Mouse (Mus musculus) liver, adult 2 months (tissue): ENCODE data around the gene Gkn1. TPM values are rescaled to one million over a fixed set of nuclear protein-coding genes. Genes with fewer than 3 reads are reported as not detected.

Experiments
- DNase-seq: peaks from one replicate; pipeline ENCODE4 v3.0.0-alpha.2; 2011; ENCODE audit warnings: low read depth, low spot score; ENCODE audit errors: extremely low read depth
- H3K27ac ChIP-seq: fragments of 200-500 bp; replicated peaks from 2 replicates; pipeline ENCODE4 v1.5.1; 2012; ENCODE audit warnings: low read depth, mild to moderate bottlenecking, control low read depth, inconsistent platforms, low read length; ENCODE audit not compliant: insufficient read depth
- H3K27me3 ChIP-seq: fragments of 200-500 bp; 2 replicates; pipeline ENCODE4 v1.6.1; 2012; ENCODE audit warnings: mild to moderate bottlenecking, moderate library complexity, low read length, inconsistent platforms; ENCODE audit not compliant: control insufficient read depth, insufficient read depth
- H3K36me3 ChIP-seq: fragments of 200-500 bp; 2 replicates; pipeline ENCODE4 v1.6.1; 2012; ENCODE audit warnings: low read length, inconsistent platforms; ENCODE audit not compliant: control insufficient read depth, insufficient read depth
- H3K4me1 ChIP-seq: fragments of 200-500 bp; 2 replicates; pipeline ENCODE4 v1.6.1; 2011; ENCODE audit warnings: low read length; ENCODE audit not compliant: control insufficient read depth, insufficient read depth
- H3K4me3 ChIP-seq: fragments of 200-500 bp; 2 replicates; pipeline ENCODE4 v1.5.1; 2011; ENCODE audit warnings: low read depth, mild to moderate bottlenecking, control low read depth, low read length, moderate library complexity; ENCODE audit not compliant: insufficient read depth
- H3K79me2 ChIP-seq: fragments of 200-500 bp; 2 replicates; pipeline ENCODE4 v1.6.1; 2012; ENCODE audit warnings: inconsistent platforms, mild to moderate bottlenecking, low read length, moderate library complexity; ENCODE audit not compliant: control insufficient read depth, insufficient read depth
- H3K9ac ChIP-seq: fragments of 200-500 bp; 2 replicates; pipeline ENCODE4 v1.6.1; 2012; ENCODE audit warnings: low read depth, mild to moderate bottlenecking, control low read depth, inconsistent platforms, low read length
- CTCF ChIP-seq: fragments of 200-500 bp; IDR thresholded peaks from 2 replicates; pipeline ENCODE4 v1.5.1; 2011; ENCODE audit warnings: low read depth, low read length, control low read depth
- POLR2A ChIP-seq: fragments of 200-500 bp; IDR thresholded peaks from 2 replicates; pipeline ENCODE4 v1.6.1; 2011; ENCODE audit warnings: low read length, control low read depth; ENCODE audit not compliant: insufficient read depth; ENCODE audit errors: extremely low read depth
- WGBS: fragments of 180-500 bp; shearing (Covaris S2); methylation state at CpG from one replicate; pipeline ENCODE4 v1.1.7; 2018; 5-methylcytosine and 5-hydroxymethylcytosine counted together
- polyA plus RNA-seq: library from polyadenylated mRNA; depleted of rRNA; stranded (reverse); fragments of >200 nt; gene quantifications from 2 replicates; pipeline ENCODE4 v1.2.3, GENCODE M21; 2012
- total RNA-seq: library from RNA; depleted of rRNA; stranded (reverse); fragments of >200 nt; gene quantifications from 2 replicates; pipeline ENCODE4 v1.2.3, GENCODE M21; 2014

The Gkn1 gene
- total and polyA plus RNA-seq, 2 experiments: not detected

DNA sequence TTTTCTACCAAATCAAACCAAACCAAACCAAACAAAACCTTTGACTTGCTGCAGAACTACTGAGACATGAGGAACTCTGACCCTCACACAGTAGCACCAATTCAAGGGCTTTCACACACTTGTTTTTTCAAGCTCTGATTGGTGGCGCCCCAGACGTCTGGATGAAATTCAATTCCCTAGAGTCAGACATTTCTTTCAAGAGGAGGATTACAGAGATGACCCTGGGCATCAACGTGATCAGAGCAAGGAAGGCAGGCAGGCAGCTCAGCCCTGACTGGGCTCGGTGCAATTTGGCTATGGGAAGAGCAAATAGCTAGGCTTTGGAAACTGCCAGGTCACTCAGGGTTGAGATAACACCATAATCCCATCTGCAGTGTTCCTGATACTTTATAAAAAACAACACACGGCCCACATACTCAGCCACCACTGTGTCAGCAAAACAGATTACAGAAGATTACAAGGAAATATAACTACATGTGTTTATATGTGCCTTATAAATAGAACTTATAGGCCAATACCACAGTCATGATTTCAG is 38.8 kb upstream of the Gkn1 start:
- no peaks in the 10 kb centered on the region for H3K79me2 ChIP-seq
- H3K4me3 ChIP-seq: no peak overlapping the region
- DNase-seq: peak; percentile 68
- TF ChIP-seq POLR2A: no peak
- TF ChIP-seq CTCF: no peak
- no peak overlapping the region for H3K27ac ChIP-seq
- WGBS: 12% methylated on average over 5 of the region's 5 CpGs
- no peak overlapping the region for H3K9ac ChIP-seq
- peaks cover 9% of the 10 kb centered on the region for H3K4me1 ChIP-seq
- H3K27me3 ChIP-seq: no peaks in the 10 kb centered on the region
- H3K36me3 ChIP-seq: no peaks in the 10 kb centered on the region

DNA sequence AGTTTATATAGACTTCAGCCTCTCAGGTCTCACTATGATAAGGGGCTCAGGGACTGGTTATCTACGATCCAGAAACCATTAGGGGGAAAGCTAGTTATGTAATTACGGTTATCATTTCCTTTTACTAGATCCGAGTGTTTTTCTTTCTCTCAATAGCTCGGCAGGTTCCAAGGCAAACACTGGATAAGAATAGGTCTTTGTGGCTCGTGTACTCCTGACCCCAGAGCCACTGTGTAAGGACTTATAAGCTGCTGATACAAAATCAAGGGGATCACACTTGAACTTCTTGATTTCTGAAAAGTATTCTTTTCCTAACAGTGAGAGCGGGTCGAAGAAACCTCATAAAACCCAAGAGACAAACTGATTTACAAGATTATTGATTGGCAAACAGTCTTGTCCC is 38.1 kb upstream of the Gkn1 start, which contains the start of gene Gkn3:
TSS of gene Gkn3 (minus strand) at position 59 of the 400 bp plus-strand sequence.
- Histone ChIP-seq H3K4me1 (peaks cover 9% of the 10 kb centered on the region), H3K27me3 (no peaks in the 10 kb centered on the region), H3K4me3 (no peak within 1 kb of the TSS), H3K79me2 (no peaks in the 10 kb centered on the region), H3K27ac (no peak within 1 kb of the TSS), H3K9ac (no peak within 1 kb of the TSS), H3K36me3 (no peaks in the 10 kb centered on the region)
- 28% methylated on average over 7 of the region's 7 CpGs for WGBS
- TF ChIP-seq POLR2A (no peak), CTCF (no peak)
- peak; percentile 38 for DNase-seq

DNA sequence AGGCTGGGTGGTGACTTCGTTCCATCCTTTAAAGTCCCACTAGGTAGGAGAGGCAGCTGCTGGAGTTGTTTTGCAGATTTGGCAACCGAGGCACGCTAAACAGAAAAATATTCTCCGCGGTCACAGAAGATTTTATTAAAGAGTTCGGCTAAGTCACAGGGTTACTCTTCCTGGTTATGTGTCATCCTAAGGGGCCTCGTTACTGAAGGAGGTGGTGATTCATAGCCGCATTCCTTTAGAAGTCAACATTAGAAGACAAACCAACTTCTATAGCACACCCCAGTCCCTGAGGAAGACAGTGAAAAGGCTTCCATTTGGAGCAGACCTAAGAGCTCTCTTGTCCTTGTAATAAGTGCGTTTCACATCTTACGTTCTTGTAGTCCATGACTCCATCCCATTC is 35.9 kb upstream of the Gkn1 start:
- peaks cover 7% of the 10 kb centered on the region for H3K4me1 ChIP-seq
- H3K9ac ChIP-seq: no peak overlapping the region
- DNase-seq: no peak
- 83% methylated on average over 10 of the region's 10 CpGs for WGBS
- TF ChIP-seq CTCF (no peak), POLR2A (no peak)
- no peak overlapping the region for H3K27ac ChIP-seq
- H3K79me2 ChIP-seq: no peaks in the 10 kb centered on the region
- no peaks in the 10 kb centered on the region for H3K36me3 ChIP-seq
- H3K27me3 ChIP-seq: no peaks in the 10 kb centered on the region
- no peak overlapping the region for H3K4me3 ChIP-seq

DNA sequence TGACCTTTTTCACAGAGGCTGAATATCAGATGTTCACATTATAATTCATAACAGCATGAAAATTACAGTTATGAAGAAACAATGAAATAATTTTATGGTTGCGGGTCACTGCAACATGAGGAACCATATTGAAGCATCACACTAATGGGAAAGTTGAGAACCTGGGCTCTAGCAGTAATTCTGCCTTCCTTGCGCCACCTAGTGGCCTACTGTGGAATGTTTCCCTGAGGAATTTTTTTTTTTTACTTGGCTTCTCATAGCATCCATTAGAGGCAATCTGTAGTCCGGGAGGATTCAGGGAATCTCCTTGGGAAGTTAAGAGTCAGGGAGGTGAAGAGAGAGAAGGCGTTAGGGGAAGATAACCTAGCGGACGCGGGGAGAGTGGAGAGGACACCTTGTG is 35.5 kb upstream of the Gkn1 start:
- peaks cover 7% of the 10 kb centered on the region for H3K4me1 ChIP-seq
- no peaks in the 10 kb centered on the region for H3K36me3 ChIP-seq
- no peak overlapping the region for H3K4me3 ChIP-seq
- H3K27me3 ChIP-seq: no peaks in the 10 kb centered on the region
- no peaks in the 10 kb centered on the region for H3K79me2 ChIP-seq
- no peak overlapping the region for H3K27ac ChIP-seq
- WGBS: 14% methylated on average over 7 of the region's 7 CpGs
- TF ChIP-seq CTCF (peak; percentile 61), POLR2A (no peak)
- DNase-seq: peak; percentile 34
- no peak overlapping the region for H3K9ac ChIP-seq

DNA sequence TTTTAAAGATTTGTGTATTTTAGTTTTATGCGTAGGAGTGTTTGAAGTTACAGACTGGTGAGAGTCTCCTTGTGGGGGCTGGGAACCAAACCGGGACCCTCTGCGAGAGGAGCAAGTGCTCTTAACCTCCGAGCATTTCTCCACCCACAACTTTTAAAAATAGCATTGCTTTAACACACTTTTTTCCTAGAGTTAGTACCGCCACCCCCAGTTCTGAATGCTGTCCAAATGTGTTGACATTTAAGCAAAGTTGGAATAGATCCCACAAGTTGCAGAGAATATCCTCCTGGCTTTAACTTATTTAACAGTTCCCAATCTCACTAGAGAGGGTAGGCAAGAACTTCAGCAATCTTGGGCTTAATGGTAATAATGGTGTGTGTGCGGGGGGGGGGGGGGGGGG is 34.0 kb upstream of the Gkn1 start:
- no peak for DNase-seq
- TF ChIP-seq POLR2A: no peak
- no peak for TF ChIP-seq CTCF
- Histone ChIP-seq H3K27ac (no peak overlapping the region), H3K9ac (no peak overlapping the region), H3K4me3 (no peak overlapping the region), H3K36me3 (no peaks in the 10 kb centered on the region), H3K4me1 (peaks cover 5% of the 10 kb centered on the region; the same call in 1 of the 2 replicates), H3K27me3 (no peaks in the 10 kb centered on the region), H3K79me2 (no peaks in the 10 kb centered on the region)
- 25% methylated on average over 6 of the region's 6 CpGs for WGBS

DNA sequence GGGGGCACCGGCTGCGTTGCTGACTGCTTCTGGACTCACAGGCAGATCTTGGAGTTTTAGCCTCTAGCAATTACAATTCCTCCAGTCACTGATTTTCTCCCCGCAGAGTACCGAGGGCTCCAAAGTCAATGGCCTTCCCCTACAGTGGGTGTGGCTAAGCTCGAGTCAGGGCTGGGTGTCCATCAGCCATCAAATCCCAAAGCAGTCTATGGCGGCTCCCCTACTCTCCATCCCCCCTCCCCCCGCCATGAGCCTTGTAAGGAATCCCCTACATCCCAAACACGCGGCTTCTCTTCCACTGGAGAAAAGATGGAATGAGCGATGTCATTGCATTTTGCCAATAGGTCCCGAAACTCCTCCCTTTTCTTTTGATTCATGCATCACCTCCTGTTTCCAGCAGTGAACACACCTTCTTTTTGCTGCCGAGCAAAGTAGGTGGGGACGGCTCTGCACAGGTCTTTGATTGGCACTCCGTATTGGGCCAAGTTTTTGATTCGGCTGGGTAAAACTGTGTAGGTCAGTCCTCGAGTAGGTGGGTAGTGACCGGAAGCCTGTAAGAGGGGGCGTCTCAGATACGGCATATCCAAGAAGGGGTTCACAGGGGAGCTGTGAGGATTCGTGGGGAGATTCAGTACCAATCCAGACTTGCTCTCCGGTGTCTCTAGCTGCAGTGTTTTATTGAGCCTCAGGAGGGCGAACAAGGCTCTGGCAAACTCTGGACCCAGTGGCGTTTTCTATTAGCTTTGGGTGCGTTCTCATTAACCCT is 33.4 kb upstream of the Gkn1 start:
- peak; percentile 14 for DNase-seq
- Histone ChIP-seq H3K4me3 (no peak overlapping the region), H3K4me1 (peaks cover under 1% of the 10 kb centered on the region; the same call in 1 of the 2 replicates), H3K36me3 (no peaks in the 10 kb centered on the region), H3K27me3 (no peaks in the 10 kb centered on the region), H3K79me2 (no peaks in the 10 kb centered on the region), H3K27ac (no peak overlapping the region), H3K9ac (no peak overlapping the region)
- 9% methylated on average over 24 of the region's 24 CpGs for WGBS
- TF ChIP-seq CTCF (peak; percentile 48), POLR2A (no peak)
